Mouse (Mus musculus): Measurements from ENCODE around the gene Chst4.
"Not testable (repeated sequence)": the region's sequence is repeated elsewhere in the genome, so short reads cannot be mapped to it uniquely, and the experiment has no call there.

The Chst4 gene

GRCm38 (mm10) chr8:110039659-110040058 is at the start of gene Chst4:
TSS of gene Chst4 (minus strand) at chr8:110039740.
- no peak for DNase-seq

- DNase-seq: no peak
These were observed 43.0 kb upstream of the Chst4 start for GRCm38 (mm10) chr8:110082416-110083105.

- DNase-seq: peak; percentile 56
These were observed 40.0 kb upstream of the Chst4 start, which contains the start of gene Zfp612 for GRCm38 (mm10) chr8:110079282-110080221. TSS of gene Zfp612 (plus strand) at chr8:110079746.

GRCm38 (mm10) chr8:110074496-110074895 is 35.0 kb upstream of the Chst4 start:
- no peak for DNase-seq

GRCm38 (mm10) chr8:110071600-110071999 is 32.1 kb upstream of the Chst4 start:
- no peak for DNase-seq

GRCm38 (mm10) chr8:110069706-110070105 is 30.2 kb upstream of the Chst4 start:
- DNase-seq: no peak

GRCm38 (mm10) chr8:110065676-110066075 is 26.1 kb upstream of the Chst4 start:
- DNase-seq: no peak

GRCm38 (mm10) chr8:110064606-110065365 is 25.2 kb upstream of the Chst4 start:
- no peak for DNase-seq

- no peak for DNase-seq
These were observed 24.6 kb upstream of the Chst4 start for GRCm38 (mm10) chr8:110064161-110064560.

GRCm38 (mm10) chr8:110058207-110058606 is 18.7 kb upstream of the Chst4 start:
- DNase-seq: no peak

GRCm38 (mm10) chr8:110051208-110051607 is 11.7 kb upstream of the Chst4 start:
- DNase-seq: no peak

- no peak for DNase-seq
These were observed 969 bp upstream of the Chst4 start for GRCm38 (mm10) chr8:110040509-110040908.

- DNase-seq: no peak
These were observed 324 bp downstream of the Chst4 start for GRCm38 (mm10) chr8:110039216-110039615.

- no peak for DNase-seq
These were observed 3.4 kb downstream of the Chst4 start for GRCm38 (mm10) chr8:110036156-110036555.

GRCm38 (mm10) chr8:110034331-110034730 is 5.2 kb downstream of the Chst4 start:
- no peak for DNase-seq

- not testable (repeated sequence) for DNase-seq
These were observed 5.8 kb downstream of the Chst4 start for GRCm38 (mm10) chr8:110033771-110034170.

GRCm38 (mm10) chr8:110022768-110023344 is 16.7 kb downstream of the Chst4 start:
- no peak for DNase-seq

- no peak for DNase-seq
These were observed 17.5 kb downstream of the Chst4 start for GRCm38 (mm10) chr8:110022081-110022480.

- DNase-seq: peak; percentile 19
These were observed 28.7 kb downstream of the Chst4 start for GRCm38 (mm10) chr8:110010868-110011267.

- DNase-seq: no peak
These were observed 30.5 kb downstream of the Chst4 start for GRCm38 (mm10) chr8:110008995-110009446.

GRCm38 (mm10) chr8:110008228-110008994 is 31.1 kb downstream of the Chst4 start:
- no peak for DNase-seq

All from kidney, adult 11 months (tissue).